Mouse (Mus musculus) kidney, embryonic 16.5 days (tissue): ENCODE measurements around the gene Swi5. TPM values are rescaled to one million over a fixed set of nuclear protein-coding genes. Genes with fewer than 3 reads are reported as not detected.
A peak's percentile ranks its signal among the peaks of the same experiment; 100 is the strongest.
"Not testable (repeated sequence)": the region's sequence is repeated elsewhere in the genome, so short reads cannot be mapped to it uniquely, and the experiment has no call there.

Source experiments
- ATAC-seq: fragments of 200-750 bp; cut with Nextera tagmentation; 2 replicates; pipeline ENCODE4 v1.8.0; 2017; ENCODE audit warnings: moderate TSS enrichment; ENCODE audit not compliant: low FRiP score, low TSS enrichment
- H3K27ac ChIP-seq: fragments of 300-500 bp; sonication (generic); 2 replicates; pipeline ENCODE4 v1.5.1; 2014; ENCODE audit warnings: low read length
- H3K27me3 ChIP-seq: fragments of 300-500 bp; sonication (generic); 2 replicates; pipeline ENCODE4 v1.6.1; 2014; ENCODE audit warnings: low read length, control low read depth, mixed read lengths; ENCODE audit not compliant: insufficient read depth
- H3K36me3 ChIP-seq: fragments of 300-500 bp; sonication (generic); 2 replicates; pipeline ENCODE4 v1.6.1; 2014; ENCODE audit warnings: low read length, control low read depth, mixed read lengths; ENCODE audit not compliant: insufficient read depth
- H3K4me1 ChIP-seq: fragments of 300-500 bp; sonication (generic); 2 replicates; pipeline ENCODE4 v1.6.1; 2014; ENCODE audit warnings: low read length, control low read depth, mixed read lengths; ENCODE audit not compliant: insufficient read depth
- H3K4me2 ChIP-seq: fragments of 300-500 bp; sonication (generic); replicated peaks from 2 replicates; pipeline ENCODE4 v1.6.1; 2014; ENCODE audit warnings: low read depth, low read length
- H3K4me3 ChIP-seq: fragments of 300-500 bp; sonication (generic); 2 replicates; pipeline ENCODE4 v1.5.1; 2014; ENCODE audit warnings: mild to moderate bottlenecking, low read length
- H3K9ac ChIP-seq: fragments of 300-500 bp; sonication (generic); replicated peaks from 2 replicates; pipeline ENCODE4 v1.6.1; 2014; ENCODE audit warnings: low read length
- H3K9me3 ChIP-seq: fragments of 300-500 bp; sonication (generic); 2 replicates; pipeline ENCODE4 v1.6.1; 2016; ENCODE audit warnings: low read length, control low read depth
- WGBS: fragments of 180-500 bp; shearing (Covaris S2); extraction: QIAGEN DNeasy Blood & Tissue Kit; methylation state at CpG from one replicate; pipeline ENCODE4 v1.1.7; 2014; 5-methylcytosine and 5-hydroxymethylcytosine counted together
- polyA plus RNA-seq: library from polyadenylated mRNA; unstranded; fragments of >200 nt; fragmentation: Nextera tagmentation; extraction: Ambion mirVana; gene quantifications from 2 replicates; pipeline ENCODE4 v1.2.1, GENCODE M21; 2015

The Swi5 gene
- polyA plus RNA-seq, 1 experiment from 2014 or later: 433 TPM

GRCm38 (mm10) chr2:32304145-32304832 lies 16.4 kb upstream of the Swi5 start:
- Histone ChIP-seq H3K36me3 (peaks cover 64% of the 10 kb centered on the region), H3K9me3 (no peaks in the 10 kb centered on the region), H3K9ac (no peak overlapping the region), H3K4me3 (no peak overlapping the region), H3K4me2 (no peak overlapping the region), H3K27ac (no peak overlapping the region), H3K27me3 (no peaks in the 10 kb centered on the region), H3K4me1 (no peaks in the 10 kb centered on the region)
- WGBS: 49% methylated on average over 8 of the region's 8 CpGs
- ATAC-seq: peak; percentile 50; the same call in 1 of the 2 replicates

GRCm38 (mm10) chr2:32302952-32303351 lies 15.1 kb upstream of the Swi5 start:
- no peak overlapping the region for H3K27ac ChIP-seq
- no peak overlapping the region for H3K4me3 ChIP-seq
- H3K9ac ChIP-seq: no peak overlapping the region
- H3K36me3 ChIP-seq: peaks cover 77% of the 10 kb centered on the region
- no peaks in the 10 kb centered on the region for H3K27me3 ChIP-seq
- no peaks in the 10 kb centered on the region for H3K9me3 ChIP-seq
- no peak overlapping the region for H3K4me2 ChIP-seq
- no peaks in the 10 kb centered on the region for H3K4me1 ChIP-seq
- WGBS: 87% methylated on average over 9 of the region's 10 CpGs
- no peak for ATAC-seq

- no peak for ATAC-seq
- Histone ChIP-seq H3K36me3 (peaks cover 59% of the 10 kb centered on the region), H3K9me3 (no peaks in the 10 kb centered on the region)
These were observed 11.6 kb upstream of the Swi5 start for GRCm38 (mm10) chr2:32299469-32299868.

GRCm38 (mm10) chr2:32295842-32296241 lies 8.0 kb upstream of the Swi5 start:
- not testable (repeated sequence) for H3K4me2 ChIP-seq, H3K4me3 ChIP-seq, ATAC-seq, H3K4me1 ChIP-seq, H3K9ac ChIP-seq, H3K27ac ChIP-seq, H3K27me3 ChIP-seq, H3K9me3 ChIP-seq
- peaks cover 38% of the 10 kb centered on the region for H3K36me3 ChIP-seq
- 84% methylated on average over 2 of the region's 2 CpGs for WGBS

More at GRCm38 (mm10) chr2:32299469-32299868, 11.6 kb upstream of the Swi5 start:
- Histone ChIP-seq H3K4me1 (no peaks in the 10 kb centered on the region), H3K4me3 (no peak overlapping the region), H3K27me3 (no peaks in the 10 kb centered on the region), H3K27ac (no peak overlapping the region), H3K9ac (no peak overlapping the region), H3K4me2 (no peak overlapping the region)
- 93% methylated on average over 4 of the region's 4 CpGs for WGBS

GRCm38 (mm10) chr2:32295285-32295684 lies 7.4 kb upstream of the Swi5 start:
- H3K36me3 ChIP-seq: peaks cover 37% of the 10 kb centered on the region
- no peak for ATAC-seq
- WGBS: 85% methylated on average over 3 of the region's 3 CpGs
- H3K9me3 ChIP-seq: no peaks in the 10 kb centered on the region
- no peaks in the 10 kb centered on the region for H3K4me1 ChIP-seq
- no peak overlapping the region for H3K4me2 ChIP-seq
- H3K27ac ChIP-seq: no peak overlapping the region
- no peak overlapping the region for H3K4me3 ChIP-seq
- no peaks in the 10 kb centered on the region for H3K27me3 ChIP-seq
- H3K9ac ChIP-seq: no peak overlapping the region

GRCm38 (mm10) chr2:32294348-32294747 lies 6.5 kb upstream of the Swi5 start:
- no peak overlapping the region for H3K9ac ChIP-seq
- H3K4me2 ChIP-seq: no peak overlapping the region
- peaks cover under 1% of the 10 kb centered on the region; the same call in 1 of the 2 replicates for H3K4me1 ChIP-seq
- no peak overlapping the region for H3K27ac ChIP-seq
- WGBS: 79% methylated on average over 8 of the region's 8 CpGs
- H3K4me3 ChIP-seq: no peak overlapping the region
- no peak for ATAC-seq
- no peaks in the 10 kb centered on the region for H3K9me3 ChIP-seq
- no peaks in the 10 kb centered on the region for H3K27me3 ChIP-seq
- peaks cover 27% of the 10 kb centered on the region for H3K36me3 ChIP-seq

- ATAC-seq: no peak
- Histone ChIP-seq H3K4me1 (peaks cover 15% of the 10 kb centered on the region), H3K9me3 (no peaks in the 10 kb centered on the region), H3K4me2 (0 out of 2 replicates have a peak overlapping the region, but pooled peaks have one; percentile 94), H3K4me3 (no peak overlapping the region; the same call in 1 of the 2 replicates), H3K36me3 (peaks cover 13% of the 10 kb centered on the region; the same call in 1 of the 2 replicates), H3K27ac (no peak overlapping the region), H3K27me3 (no peaks in the 10 kb centered on the region), H3K9ac (no peak overlapping the region)
These were observed 1.7 kb upstream of the Swi5 start for GRCm38 (mm10) chr2:32289578-32289977.

- Histone ChIP-seq H3K9me3 (no peaks in the 10 kb centered on the region), H3K27ac (peak overlapping the region; percentile 70), H3K4me3 (peak overlapping the region; percentile 80), H3K36me3 (peaks cover 24% of the 10 kb centered on the region), H3K27me3 (no peaks in the 10 kb centered on the region), H3K4me2 (peak overlapping the region; percentile 94), H3K9ac (peak overlapping the region; percentile 85), H3K4me1 (peaks cover 15% of the 10 kb centered on the region)
- peak; percentile 64 for ATAC-seq
- WGBS: 1% methylated on average over 28 of the region's 29 CpGs
These were observed 576 bp upstream of the Swi5 start for GRCm38 (mm10) chr2:32288371-32288931.

- WGBS: under 1% methylated on average over 22 of the region's 23 CpGs
These were observed 488 bp downstream of the Swi5 start, which contains the start of gene Golga2 for GRCm38 (mm10) chr2:32287334-32287840. Golga2 (plus strand) TSS chr2:32287384.

GRCm38 (mm10) chr2:32283986-32284385 lies 3.9 kb downstream of the Swi5 start:
- 96% methylated on average over 3 of the region's 3 CpGs for WGBS
- no peaks in the 10 kb centered on the region for H3K9me3 ChIP-seq
- no peaks in the 10 kb centered on the region for H3K27me3 ChIP-seq
- no peak overlapping the region for H3K4me2 ChIP-seq
- H3K27ac ChIP-seq: no peak overlapping the region
- peaks cover 44% of the 10 kb centered on the region for H3K36me3 ChIP-seq
- no peak for ATAC-seq
- H3K4me3 ChIP-seq: no peak overlapping the region
- H3K4me1 ChIP-seq: peaks cover 11% of the 10 kb centered on the region
- H3K9ac ChIP-seq: no peak overlapping the region

More at GRCm38 (mm10) chr2:32287334-32287840, 488 bp downstream of the Swi5 start, which contains the start of gene Golga2:
- peak within 1 kb of the TSS; percentile 80 for H3K4me3 ChIP-seq
- ATAC-seq: no peak; the same call in 1 of the 2 replicates
- H3K27me3 ChIP-seq: no peaks in the 10 kb centered on the region
- no peaks in the 10 kb centered on the region for H3K9me3 ChIP-seq
- H3K27ac ChIP-seq: peak within 1 kb of the TSS; percentile 70
- peaks cover 28% of the 10 kb centered on the region for H3K36me3 ChIP-seq
- H3K4me2 ChIP-seq: peak within 1 kb of the TSS; percentile 94
- peaks cover 15% of the 10 kb centered on the region for H3K4me1 ChIP-seq
- peak within 1 kb of the TSS; percentile 92 for H3K9ac ChIP-seq
